Mouse (Mus musculus): ENCODE results near the gene Cltrn.

Gene Cltrn

DNA sequence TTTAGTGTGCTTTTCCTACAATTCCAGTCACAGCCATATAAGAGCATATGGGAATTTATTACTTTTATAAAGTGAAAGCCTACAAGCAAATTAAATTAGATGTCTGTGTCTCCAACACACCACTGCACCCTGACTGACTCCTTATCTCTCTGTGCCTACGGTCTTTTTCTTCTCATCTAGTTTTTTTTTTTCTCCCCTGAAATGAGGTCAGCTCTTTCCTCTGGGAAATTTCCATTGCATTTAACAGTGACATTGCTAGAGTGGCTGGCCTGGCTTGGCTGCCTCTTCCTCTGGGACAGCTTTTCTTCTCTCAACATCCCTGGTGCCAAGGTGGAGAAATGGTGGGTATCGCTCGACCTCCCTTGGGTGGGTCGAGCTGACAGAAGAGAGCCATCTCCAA is at the start of gene Cltrn:
TSS of gene Cltrn (plus strand) at position 249 of the 400 bp plus-strand sequence.
- DNase-seq (ENCODE audit: low read depth, low spot score): no peak

DNA sequence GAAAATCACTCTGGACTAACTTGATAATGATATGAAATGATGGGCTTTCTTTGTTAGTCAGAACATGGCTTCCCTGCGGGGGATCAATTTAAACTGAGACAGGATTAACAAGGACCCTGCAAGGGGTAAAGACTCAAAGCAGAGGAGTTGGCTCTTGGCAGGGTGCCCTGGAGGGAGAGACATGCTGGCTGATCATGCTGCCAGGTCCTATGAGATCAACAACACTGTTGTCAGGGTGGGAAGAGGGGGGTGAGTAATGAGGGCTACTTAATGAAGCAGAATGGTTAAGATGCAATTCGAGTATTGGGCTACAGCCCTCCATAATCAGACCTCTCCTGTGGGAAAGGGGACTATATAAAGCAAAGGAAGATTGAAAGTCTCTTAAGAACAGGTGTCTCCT is 49.7 kb upstream of the Cltrn start:
- DNase-seq (ENCODE audit: low read depth, low spot score): no peak

DNA sequence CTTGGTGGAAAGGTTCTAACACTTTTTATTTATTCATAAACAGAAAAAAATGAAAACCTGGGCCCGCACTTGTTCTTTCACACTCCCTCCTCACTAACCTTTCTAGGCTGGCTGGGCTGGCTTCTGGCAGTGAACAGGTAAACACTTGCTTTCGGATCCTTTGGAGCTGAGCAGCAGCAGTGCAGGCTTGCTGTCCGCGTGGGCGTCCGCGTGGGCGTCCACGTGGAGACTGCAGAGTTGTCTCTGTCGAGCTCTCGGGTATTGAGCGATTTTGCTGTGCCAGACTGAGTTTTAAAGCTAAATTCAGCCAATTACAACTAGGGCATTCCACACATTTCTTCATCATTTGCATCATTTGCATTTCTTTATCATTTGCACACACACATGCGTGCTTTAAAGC is 46.6 kb upstream of the Cltrn start:
- DNase-seq (ENCODE audit: low read depth, low spot score): no peak

DNA sequence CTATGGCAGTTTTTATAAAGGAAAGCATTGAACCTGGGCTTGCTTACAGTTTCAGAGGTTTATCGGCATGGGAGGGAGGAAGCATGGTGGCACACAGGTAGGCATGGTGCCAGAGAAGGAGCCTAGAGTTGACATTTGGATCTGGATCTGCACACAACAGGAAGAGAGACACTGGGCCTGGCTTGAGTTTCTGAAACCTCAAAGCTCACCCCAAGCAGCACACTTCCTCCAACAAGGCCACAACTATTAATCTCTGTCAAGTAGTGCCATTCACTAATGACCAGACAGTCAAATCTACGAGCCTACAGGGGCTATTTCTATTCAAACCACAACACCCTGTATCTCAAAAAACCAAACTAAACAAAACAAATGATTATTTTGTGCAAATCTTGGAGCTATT is 41.9 kb upstream of the Cltrn start:
- DNase-seq (ENCODE audit: low read depth, low spot score): peak; percentile 3

DNA sequence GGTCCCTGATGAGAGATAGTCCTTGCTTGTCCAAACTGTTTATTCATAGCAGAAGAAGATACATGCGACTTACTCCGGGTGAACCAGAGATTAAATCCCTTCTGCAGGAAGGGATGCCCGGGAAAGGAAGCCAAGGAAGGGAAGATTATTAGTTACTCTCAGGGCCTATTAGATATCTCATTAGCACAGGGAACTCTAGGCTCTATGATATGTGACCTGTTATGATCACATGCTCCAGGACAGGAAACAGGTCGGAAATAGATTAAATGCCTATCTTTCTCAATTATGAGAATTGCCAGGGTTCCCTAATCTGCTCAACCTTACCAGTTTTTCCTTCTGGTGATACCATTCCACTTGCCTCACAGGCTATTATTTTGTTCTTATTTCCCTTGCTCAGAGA is 32.9 kb upstream of the Cltrn start:
- DNase-seq (ENCODE audit: low read depth, low spot score): no peak

DNA sequence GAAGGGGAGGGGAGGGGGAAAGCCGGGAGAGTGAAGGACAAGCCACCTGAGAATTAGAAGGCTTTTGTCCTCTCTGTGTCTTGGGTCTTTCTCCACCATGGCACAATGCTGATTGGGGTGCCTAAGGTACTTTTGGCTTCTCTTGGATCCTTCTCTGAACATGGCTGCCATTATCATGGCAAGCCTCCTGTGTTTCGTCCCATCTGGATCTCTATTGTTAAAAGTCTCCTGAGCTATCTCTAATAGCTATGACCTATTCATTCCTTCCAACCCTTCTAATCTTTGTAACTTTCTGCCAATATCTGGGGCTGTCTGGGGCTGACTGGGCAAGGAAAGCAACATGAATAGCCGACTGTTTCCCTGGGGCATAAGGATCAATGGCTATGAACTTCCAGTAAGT is 30.1 kb upstream of the Cltrn start:
- DNase-seq (ENCODE audit: low read depth, low spot score): no peak

DNA sequence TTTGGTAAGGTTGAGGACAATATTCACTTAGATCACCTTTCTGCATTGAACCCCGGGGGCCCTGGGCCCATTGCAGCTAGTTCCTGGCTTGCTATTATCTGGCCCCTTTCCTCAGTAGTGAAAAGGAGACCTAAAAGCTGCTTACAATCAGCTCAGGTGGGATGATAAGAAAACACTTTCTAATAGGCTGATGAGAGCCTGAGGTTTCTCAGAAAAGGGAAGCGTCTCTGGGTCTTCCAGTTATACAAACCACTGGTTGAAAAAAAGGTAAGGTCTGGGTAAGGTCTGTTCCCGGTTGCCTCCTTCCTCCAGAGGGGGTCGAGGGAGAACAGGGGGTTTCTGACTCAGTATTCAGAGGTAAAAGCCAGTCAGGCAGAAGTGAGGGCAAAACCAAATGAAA is 29.6 kb upstream of the Cltrn start:
- DNase-seq (ENCODE audit: low read depth, low spot score): no peak

DNA sequence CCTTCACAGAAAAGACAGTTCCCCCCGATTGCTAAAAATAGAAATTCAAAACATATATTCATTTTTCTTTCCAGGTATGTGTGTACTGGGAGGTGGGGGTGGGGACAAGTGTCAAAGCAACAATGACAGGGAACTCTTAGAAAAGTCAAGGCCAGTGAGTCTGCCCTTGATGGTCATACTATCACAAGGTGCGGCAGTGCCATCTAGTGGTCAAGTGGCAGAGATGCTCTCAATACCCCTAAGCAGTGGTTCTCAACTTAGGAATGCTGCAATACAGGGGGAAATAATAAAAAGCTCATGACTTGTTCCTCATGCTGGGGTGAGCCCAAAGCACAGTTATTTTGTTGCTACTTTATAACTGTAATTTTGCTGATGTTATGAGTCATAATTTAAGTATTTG is 22.4 kb upstream of the Cltrn start:
- DNase-seq (ENCODE audit: low read depth, low spot score): peak; percentile 69

DNA sequence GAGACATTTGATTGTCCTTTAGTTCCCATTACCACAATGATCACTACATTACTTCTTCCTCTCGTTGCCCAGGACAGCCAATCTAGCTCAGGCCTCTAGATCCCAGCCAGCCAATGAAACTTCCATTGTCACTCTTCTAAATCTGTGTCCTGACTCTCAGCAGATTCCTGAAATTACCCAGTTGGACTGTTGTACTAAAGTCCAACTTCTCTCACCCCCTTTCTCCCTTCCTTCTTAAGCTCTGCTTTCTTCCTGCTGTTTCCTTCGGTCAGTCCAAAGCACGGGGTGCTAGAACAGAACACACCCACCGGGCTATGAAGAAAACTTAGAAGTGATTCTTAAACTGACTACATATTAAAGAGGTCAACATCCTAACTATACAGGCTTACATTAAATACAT is 19.7 kb upstream of the Cltrn start:
- DNase-seq (ENCODE audit: low read depth, low spot score): no peak

DNA sequence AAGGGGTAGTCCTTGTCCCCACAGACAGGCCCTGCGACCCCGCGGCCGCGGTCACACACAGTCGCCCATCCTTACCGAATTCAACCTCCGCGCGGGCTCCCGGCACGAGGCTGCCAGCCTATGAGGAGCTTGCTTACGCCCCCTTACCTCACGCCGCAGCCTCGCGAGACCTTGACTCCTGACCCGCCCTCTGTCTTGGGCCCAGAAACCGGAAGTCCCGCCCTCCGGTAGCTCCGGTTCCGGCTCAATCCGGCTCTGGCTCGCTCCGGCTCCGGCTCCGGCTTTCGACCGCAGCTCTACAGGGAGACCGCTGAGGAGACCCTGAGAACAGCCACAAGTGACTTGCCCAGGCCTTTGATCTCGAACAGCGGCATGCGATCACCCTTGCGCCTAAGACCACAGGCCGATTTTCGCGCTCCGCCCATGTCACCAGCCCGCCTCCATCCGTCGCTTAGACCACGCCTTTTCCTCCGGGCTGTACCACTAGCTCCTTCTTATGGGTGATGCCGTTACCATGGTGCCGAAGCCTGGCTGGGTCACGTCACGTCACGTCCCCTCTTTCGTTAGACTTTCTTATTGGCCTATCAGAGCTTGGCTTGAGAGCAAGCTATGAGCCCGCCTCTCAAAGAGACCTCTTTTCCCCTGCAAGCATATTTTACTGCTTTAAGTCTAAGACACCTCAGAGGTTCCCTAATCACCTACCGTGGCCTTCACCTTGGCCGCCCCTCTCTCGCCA is 12.4 kb upstream of the Cltrn start, which contains the start of gene Siah1b:
TSS of gene Siah1b (minus strand) at position 454 of the 736 bp plus-strand sequence.
- peak; percentile 93 for DNase-seq (ENCODE audit: low read depth, low spot score)

DNA sequence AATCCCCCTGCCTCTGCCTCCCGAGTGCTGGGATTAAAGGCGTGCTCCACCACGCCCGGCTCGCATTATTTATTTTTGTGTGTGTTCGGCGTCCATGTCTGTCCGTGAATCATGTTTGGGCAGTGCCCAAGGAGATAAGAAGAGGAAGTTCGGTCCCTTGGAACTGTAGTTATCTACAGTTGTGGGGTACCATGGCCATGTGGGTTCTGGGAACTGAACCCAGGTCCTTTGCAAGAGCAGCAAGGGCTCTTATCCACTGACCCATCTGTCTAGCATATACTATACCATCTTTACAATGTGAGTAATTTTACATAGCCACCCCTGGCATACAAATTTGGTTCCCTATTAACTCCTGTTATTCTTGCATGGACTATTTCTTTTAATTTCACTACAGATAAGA is 6.6 kb upstream of the Cltrn start:
- no peak for DNase-seq (ENCODE audit: low read depth, low spot score)

DNA sequence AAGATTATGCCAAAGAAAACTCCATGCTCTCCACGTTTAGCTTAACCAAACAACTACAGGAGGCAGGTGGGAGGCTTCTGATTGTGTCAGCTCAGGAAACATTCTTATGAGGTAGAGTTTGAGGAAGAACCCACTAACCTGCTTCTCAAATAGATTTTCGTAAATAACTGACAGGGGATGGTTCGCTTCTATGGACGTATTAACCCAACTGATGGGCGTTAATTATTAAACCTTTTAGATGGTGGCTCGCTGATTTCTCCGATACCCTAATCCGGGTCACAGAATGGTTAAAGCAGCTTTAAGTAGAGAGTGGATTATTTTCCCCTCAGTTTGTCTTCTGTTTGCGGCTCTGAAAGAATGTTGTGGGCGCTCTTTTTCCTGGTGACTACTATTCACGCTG is 1.3 kb downstream of the Cltrn start:
- DNase-seq (ENCODE audit: low read depth, low spot score): no peak

DNA sequence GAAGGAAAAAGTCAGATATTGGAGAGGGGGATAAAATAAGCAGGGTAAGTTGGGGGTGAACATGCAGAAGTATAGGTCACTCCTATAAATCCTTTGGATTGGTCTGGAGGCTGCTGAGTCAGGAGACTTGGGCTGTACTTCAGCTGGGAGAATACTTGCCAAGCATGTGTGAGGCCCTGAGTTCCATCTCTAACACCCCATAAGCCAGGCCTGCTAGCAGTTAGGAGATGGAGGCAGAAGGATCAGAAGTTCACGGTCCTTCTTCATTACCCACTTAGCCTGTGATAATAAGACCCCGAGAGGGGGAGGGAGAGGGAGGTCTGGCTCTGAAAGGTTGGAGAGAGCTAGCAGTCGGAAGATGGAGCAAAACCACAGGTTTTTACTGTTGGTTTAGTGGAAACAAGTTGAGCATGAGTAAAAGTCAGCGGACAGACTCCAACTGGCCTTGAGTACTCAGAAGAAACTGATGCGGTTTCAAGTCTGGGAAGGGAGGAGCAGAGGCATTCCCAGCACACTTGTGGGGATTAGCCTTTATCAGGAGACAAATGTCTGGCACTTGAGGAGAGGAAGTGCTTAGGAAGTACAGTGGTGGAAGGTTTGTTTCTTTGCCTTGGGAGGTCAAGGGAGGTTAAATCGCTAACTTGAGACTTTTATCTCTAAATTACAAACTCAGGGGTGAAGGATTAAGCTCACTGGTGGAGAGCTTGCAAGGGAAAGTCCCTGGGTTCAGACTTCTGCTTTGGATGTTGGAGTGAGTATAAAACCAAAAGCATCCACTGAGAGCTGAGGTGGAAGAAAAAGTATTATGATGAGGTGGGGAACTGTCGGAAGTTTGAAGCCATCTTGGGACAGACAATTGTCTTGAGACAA is 3.9 kb downstream of the Cltrn start:
- DNase-seq (ENCODE audit: low read depth, low spot score): no peak

DNA sequence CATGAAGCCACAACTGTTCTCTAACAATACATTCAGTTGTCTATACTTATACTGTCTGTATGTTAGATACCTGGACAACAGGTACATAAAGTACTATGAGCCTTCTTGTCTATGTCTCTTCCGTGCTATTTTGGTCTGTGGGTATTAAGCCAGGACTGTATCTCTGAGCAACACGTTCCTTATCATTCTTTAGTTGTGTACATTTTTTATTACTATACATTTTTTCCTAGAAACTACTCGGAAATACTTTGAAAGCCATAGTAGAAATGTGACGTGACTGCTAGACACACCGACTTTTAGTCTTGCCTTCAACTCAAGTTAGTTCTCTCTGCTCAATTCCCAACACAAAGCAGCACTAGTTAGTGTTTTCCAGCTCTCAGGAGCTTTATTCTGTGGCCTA is 4.8 kb downstream of the Cltrn start:
- DNase-seq (ENCODE audit: low read depth, low spot score): no peak

DNA sequence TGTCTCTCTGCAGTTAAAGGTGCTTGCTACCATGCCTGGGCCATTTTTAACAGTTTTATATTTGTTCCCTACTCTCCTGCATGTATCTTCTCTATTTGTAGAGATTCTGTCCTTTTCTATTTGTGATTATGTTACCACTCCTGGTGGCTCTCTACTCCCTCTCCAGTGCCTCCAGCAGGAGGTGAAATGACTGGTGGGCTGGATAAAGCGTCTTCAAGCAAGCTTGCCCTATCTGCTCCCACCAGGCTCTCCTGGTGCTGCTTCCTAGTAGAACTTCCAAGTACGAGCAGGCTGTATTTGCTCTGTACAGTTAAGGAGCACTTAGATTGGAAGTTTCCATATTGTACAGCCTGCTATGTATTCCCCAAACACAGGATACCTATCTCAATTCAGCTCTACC is 7.2 kb downstream of the Cltrn start:
- DNase-seq (ENCODE audit: low read depth, low spot score): no peak

DNA sequence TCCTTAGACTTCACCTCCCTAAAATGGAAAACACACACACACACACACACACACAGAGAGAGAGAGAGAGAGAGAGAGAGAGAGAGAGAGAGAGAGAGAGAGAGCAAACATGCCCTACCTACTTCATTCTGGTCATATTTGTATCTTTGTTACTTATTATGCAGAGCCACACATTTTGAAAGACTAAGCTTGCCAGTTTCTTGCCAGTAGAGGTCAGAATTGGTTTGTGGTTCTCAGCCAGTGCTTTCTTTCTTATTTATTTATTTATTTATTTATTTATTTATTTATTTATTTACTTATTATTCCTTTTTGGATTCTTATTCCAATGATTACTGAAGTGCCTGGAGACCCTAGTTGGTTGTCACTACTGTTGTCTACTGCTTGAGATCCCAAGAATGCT is 12.9 kb downstream of the Cltrn start:
- DNase-seq (ENCODE audit: low read depth, low spot score): no peak

DNA sequence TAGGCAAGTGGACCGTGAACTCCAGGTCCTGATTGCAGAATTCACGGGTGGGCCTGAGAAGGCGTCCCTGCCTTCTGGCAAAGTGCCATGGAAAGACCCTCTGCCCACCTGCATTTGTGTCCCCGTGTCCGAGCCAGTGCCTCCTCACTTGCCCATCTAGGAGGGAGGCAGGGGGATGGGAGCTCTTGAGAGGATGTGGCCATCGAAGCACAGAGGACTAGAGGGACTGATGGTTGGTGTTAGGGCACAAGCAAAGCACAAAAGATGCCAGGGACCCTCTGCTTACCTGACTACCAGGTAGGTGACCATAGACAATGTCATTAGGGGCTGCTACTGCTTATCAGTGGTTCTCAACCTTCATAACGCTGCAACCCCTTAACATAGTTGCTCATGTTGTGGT is 13.6 kb downstream of the Cltrn start:
- DNase-seq (ENCODE audit: low read depth, low spot score): no peak

DNA sequence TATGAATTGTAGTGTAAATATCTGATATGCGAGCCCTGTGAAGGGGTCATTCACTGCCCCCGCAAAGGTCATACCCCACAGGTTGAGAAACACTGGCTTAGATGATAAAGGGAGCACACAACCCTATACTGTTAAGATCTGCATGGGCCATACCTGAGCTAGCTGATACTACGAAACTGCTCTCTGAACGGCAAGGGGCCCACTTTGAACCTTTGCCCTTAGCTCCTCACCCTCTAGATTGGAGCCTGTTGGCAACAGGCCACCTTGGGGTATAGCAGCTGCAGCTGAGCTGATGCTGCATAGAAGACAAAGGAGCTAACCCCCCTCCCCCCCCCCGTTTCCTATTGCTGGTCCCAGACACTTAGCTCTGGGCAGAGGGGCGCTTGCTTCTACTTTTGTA is 14.0 kb downstream of the Cltrn start:
- no peak for DNase-seq (ENCODE audit: low read depth, low spot score)

DNA sequence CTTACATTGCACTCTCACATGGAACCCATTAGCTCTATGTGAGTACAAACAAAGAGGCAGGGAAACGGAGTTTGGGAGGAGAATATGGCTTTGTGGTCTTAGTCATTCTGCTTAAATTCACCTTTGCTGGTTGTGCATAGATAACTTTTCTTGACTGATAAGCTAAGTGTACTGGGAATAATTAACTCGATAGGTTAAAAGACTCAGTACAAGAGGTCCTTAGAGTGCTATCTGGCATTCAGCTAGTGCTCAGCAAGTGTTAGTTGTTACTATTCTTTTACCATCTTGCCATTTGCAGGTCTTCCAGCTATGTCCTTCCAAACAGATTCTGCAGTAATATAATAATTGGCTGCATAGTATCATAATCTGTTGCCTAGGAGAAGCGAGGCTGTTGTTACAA is 22.5 kb downstream of the Cltrn start:
- DNase-seq (ENCODE audit: low read depth, low spot score): no peak

DNA sequence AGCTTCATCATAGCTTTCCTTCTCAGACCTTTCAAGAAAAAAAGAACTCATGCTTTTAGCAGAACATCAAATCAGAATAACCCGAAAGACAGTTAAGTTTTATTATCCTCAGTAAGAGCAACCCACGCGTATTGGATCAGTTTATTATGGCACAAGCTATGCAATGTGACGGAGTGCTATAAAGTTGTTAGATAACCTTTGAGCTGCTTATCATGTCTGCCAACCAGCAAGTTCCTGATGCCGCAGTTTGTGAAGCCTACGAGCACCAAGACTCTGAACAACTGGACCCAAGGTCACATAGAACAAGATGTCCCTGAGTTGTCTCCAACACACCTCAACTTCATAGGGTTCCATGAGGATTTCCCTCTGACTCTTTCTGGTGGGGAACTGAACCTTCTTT is 25.1 kb downstream of the Cltrn start:
- no peak for DNase-seq (ENCODE audit: low read depth, low spot score)

DNA sequence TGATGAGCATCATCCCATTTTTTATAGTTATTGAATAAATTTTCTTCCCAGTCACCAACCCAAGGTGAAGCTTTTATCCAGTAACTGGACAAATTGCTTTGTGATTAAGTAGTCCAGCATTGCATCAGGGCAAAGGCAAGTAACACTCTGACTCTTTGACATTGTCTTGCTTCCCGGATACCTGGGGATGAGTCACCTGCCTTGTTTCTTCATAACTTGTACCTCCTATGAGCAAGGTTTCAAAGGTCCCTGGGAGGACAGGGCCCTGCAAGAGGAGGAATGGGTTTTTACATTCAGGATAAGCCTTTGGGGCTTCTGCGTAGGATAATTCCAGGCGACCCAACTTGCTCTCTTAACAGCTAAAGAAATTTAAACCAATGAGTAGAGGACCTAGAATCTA is 35.3 kb downstream of the Cltrn start:
- DNase-seq (ENCODE audit: low read depth, low spot score): no peak

DNA sequence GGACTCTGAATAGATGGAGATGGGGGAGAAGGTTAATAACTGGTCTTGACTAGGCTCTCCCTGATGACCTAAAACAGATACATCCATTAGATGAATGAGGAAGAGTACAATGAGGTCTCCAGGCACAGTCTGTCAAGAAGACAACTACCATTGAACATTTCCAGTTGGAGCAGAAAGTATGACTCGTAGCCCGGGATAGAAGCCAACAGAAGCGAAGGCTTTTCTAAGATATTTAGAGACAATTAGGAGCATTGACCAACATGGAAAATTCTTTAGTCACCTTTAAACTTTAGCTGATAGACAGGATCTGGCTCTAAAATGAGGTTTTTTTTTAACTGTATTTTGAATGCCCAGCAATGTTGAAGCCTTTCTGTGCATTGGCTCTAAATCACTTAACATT is 44.9 kb downstream of the Cltrn start:
- no peak for DNase-seq (ENCODE audit: low read depth, low spot score)

DNA sequence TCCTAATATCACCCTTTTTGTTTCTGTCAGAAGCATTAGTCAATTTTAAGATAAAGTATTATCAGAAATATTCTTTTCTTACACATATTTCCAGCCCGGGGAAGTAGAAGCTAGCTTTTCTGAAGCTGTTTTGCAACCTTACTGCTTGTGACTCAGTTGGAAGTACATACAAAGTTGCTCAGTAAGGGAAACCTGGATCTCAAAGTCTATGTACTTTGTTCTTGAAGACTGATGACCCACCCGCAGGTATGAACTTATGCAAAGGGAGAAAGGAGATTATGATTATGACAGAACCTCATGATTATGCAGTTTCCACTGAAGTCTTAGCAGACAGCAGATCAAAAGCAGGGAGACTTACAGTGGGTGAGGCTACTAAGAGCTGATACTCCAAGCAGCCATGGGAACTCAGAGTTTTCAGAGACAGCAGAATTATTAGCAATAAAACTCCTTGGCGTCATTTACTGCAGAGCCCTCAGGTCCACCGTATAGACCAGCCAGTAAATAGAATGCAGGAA is 46.7 kb downstream of the Cltrn start:
- DNase-seq (ENCODE audit: low read depth, low spot score): no peak
